Mouse (Mus musculus) liver, postnatal 0 days (tissue): ENCODE data around the gene Tm6sf2.

Experiments
- CTCF ChIP-seq: sonication (generic); IDR thresholded peaks from 2 replicates; pipeline ENCODE4 v1.5.1; 2016; ENCODE audit warnings: antibody characterized with exemption, low read depth
- EP300 ChIP-seq: IDR thresholded peaks from 2 replicates; pipeline ENCODE4 v1.6.1; 2016; ENCODE audit warnings: antibody characterized with exemption, low read depth, mild to moderate bottlenecking

GRCm38 (mm10) chr8:70089296-70089960 lies 16.7 kb downstream of the Tm6sf2 start:
- TF ChIP-seq CTCF (no peak), EP300 (no peak)
